Mouse (Mus musculus) olfactory bulb, adult 2 months (tissue): ENCODE measurements around the gene Cfap73.

Experiments used
- CTCF ChIP-seq: fragments of 200-500 bp; IDR thresholded peaks from 2 replicates; pipeline ENCODE4 v1.5.1; 2012; ENCODE audit warnings: low read depth, mild to moderate bottlenecking, low read length, moderate library complexity; ENCODE audit not compliant: insufficient read depth
- POLR2A ChIP-seq: fragments of 200-500 bp; IDR thresholded peaks from 2 replicates; pipeline ENCODE4 v1.6.1; 2012; ENCODE audit warnings: mild to moderate bottlenecking, low read depth, low read length, moderate library complexity; ENCODE audit not compliant: insufficient read depth

- TF ChIP-seq CTCF, result no peak
- TF ChIP-seq POLR2A, result no peak
Measured at GRCm38 (mm10) chr5:120656281-120656751, 22.3 kb upstream of the Cfap73 start.
